Mouse (Mus musculus) intestine, embryonic 16.5 days (tissue): ENCODE results near the gene Zfp326. TPM values are rescaled to one million over a fixed set of nuclear protein-coding genes. Genes with fewer than 3 reads are reported as not detected.
A peak's percentile ranks its signal among the peaks of the same experiment; 100 is the strongest.

Experiments
- ATAC-seq: fragments of 200-750 bp; cut with Nextera tagmentation; 2 replicates; pipeline ENCODE4 v1.8.0; 2017; ENCODE audit warnings: moderate TSS enrichment, moderate library complexity
- H3K27ac ChIP-seq: fragments of 300-500 bp; sonication (generic); 2 replicates; pipeline ENCODE4 v1.5.1; 2014; ENCODE audit warnings: mild to moderate bottlenecking, low read length
- H3K27me3 ChIP-seq: fragments of 300-500 bp; sonication (generic); replicated peaks from 2 replicates; pipeline ENCODE4 v1.6.1; 2014; ENCODE audit warnings: low read length, control low read depth, mixed read lengths; ENCODE audit not compliant: control insufficient read depth, insufficient read depth
- H3K36me3 ChIP-seq: fragments of 300-500 bp; sonication (generic); 2 replicates; pipeline ENCODE4 v1.6.1; 2014; ENCODE audit warnings: low read length, control low read depth; ENCODE audit not compliant: control insufficient read depth, insufficient read depth
- H3K4me1 ChIP-seq: fragments of 300-500 bp; sonication (generic); 2 replicates; pipeline ENCODE4 v1.6.1; 2014; ENCODE audit warnings: low read length, control low read depth, mixed read lengths; ENCODE audit not compliant: control insufficient read depth, insufficient read depth
- H3K4me2 ChIP-seq: fragments of 300-500 bp; sonication (generic); 2 replicates; pipeline ENCODE4 v1.6.1; 2014; ENCODE audit warnings: low read depth, low read length, control low read depth
- H3K4me3 ChIP-seq: fragments of 300-500 bp; sonication (generic); 2 replicates; pipeline ENCODE4 v1.5.1; 2014; ENCODE audit warnings: mild to moderate bottlenecking, low read length
- H3K9ac ChIP-seq: fragments of 300-500 bp; sonication (generic); 2 replicates; pipeline ENCODE4 v1.6.1; 2014; ENCODE audit warnings: low read depth, low read length
- H3K9me3 ChIP-seq: fragments of 300-500 bp; sonication (generic); 2 replicates; pipeline ENCODE4 v1.6.1; 2016; ENCODE audit warnings: low read length, control low read depth; ENCODE audit not compliant: control insufficient read depth
- WGBS: fragments of 180-500 bp; shearing (Covaris S2); extraction: QIAGEN DNeasy Blood & Tissue Kit; methylation state at CpG from one replicate; pipeline ENCODE4 v1.1.7; 2014; 5-methylcytosine and 5-hydroxymethylcytosine counted together
- polyA plus RNA-seq: library from polyadenylated mRNA; unstranded; fragments of >200 nt; fragmentation: Nextera tagmentation; extraction: Ambion mirVana; gene quantifications from 2 replicates; pipeline ENCODE4 v1.2.1, GENCODE M21; 2015

Gene Zfp326
- polyA plus RNA-seq, 1 experiment from 2014 or later: 25.2 TPM

DNA sequence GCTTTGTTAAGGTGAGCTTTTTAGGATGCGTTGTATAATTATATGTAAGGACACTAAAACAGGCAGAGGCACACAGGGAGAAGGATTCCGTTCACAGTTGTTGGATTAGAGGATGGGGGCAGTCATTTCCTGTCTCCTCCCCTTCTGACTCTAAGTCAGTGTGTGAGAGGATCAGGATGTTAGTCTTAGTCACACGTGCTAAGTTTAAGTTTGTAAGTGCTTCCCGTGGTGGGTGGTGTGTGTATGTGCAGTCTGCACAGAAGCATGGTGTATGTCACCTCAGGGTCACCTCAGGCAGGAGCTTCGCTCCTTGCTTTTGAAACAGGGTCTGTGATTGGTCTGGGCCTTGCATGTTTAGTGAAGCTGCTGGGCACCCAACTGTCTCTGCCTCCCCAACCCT lies 35.1 kb downstream of the Zfp326 start:
- Histone ChIP-seq H3K9ac (no peak overlapping the region), H3K9me3 (no peaks in the 10 kb centered on the region), H3K4me1 (peaks cover 5% of the 10 kb centered on the region), H3K27me3 (no peaks in the 10 kb centered on the region), H3K27ac (no peak overlapping the region), H3K36me3 (peaks cover 4% of the 10 kb centered on the region), H3K4me3 (no peak overlapping the region), H3K4me2 (no peak overlapping the region)
- ATAC-seq: peak; percentile 18; the same call in 1 of the 2 replicates
- WGBS: 56% methylated on average over 5 of the region's 5 CpGs

DNA sequence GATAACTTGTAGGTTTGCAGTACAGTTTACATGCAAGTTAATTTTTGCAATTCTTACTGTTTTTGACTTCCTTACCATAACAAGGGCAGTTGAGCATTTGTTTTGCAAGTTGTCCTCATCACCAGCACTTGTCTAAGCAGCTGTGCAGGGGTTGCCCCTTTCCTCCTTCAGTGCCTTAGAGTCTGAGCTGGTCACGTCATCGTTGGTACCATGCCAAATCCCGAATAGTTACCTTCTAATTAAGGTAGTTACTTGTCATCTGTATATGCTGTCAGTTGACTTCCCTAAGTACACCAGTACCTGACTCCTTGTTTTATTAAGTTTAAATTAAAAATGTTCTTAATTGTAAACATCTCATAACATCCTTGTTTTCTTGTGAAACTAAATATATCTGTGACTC lies 41.0 kb downstream of the Zfp326 start:
- ATAC-seq: no peak
- H3K4me2 ChIP-seq: no peak overlapping the region

DNA sequence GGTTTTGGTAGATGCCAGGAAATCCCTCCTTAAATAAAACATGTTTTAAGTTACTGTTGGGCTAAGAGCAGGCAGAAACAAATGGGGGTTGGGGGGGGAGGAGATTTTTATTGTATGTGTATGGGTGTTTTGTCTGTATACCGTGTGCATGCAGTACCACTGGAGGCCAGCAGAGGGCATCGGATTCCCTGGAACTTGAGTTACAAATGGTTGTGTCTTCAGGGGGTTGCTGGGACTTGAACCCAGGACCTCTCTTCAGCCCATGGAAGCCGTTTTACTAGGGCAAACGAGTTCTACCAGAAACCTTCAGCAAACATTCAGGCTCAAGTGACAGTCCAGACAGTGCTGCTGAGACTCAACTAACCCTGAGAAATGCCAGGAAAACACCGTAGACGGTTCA lies 41.9 kb downstream of the Zfp326 start:
- H3K9ac ChIP-seq: no peak overlapping the region
- no peak overlapping the region for H3K4me3 ChIP-seq
- H3K36me3 ChIP-seq: peaks cover 6% of the 10 kb centered on the region
- no peaks in the 10 kb centered on the region for H3K4me1 ChIP-seq
- no peak overlapping the region for H3K4me2 ChIP-seq
- WGBS: 84% methylated on average over 6 of the region's 6 CpGs
- H3K27ac ChIP-seq: no peak overlapping the region
- no peak for ATAC-seq
- no peaks in the 10 kb centered on the region for H3K27me3 ChIP-seq
- H3K9me3 ChIP-seq: no peaks in the 10 kb centered on the region

More for the DNA sequence above, 41.0 kb downstream of the Zfp326 start:
- Histone ChIP-seq H3K4me1 (no peaks in the 10 kb centered on the region), H3K9me3 (no peaks in the 10 kb centered on the region), H3K27ac (no peak overlapping the region), H3K36me3 (peaks cover 6% of the 10 kb centered on the region), H3K4me3 (no peak overlapping the region), H3K27me3 (no peaks in the 10 kb centered on the region), H3K9ac (no peak overlapping the region)
- WGBS: 89% methylated on average over 3 of the region's 3 CpGs

DNA sequence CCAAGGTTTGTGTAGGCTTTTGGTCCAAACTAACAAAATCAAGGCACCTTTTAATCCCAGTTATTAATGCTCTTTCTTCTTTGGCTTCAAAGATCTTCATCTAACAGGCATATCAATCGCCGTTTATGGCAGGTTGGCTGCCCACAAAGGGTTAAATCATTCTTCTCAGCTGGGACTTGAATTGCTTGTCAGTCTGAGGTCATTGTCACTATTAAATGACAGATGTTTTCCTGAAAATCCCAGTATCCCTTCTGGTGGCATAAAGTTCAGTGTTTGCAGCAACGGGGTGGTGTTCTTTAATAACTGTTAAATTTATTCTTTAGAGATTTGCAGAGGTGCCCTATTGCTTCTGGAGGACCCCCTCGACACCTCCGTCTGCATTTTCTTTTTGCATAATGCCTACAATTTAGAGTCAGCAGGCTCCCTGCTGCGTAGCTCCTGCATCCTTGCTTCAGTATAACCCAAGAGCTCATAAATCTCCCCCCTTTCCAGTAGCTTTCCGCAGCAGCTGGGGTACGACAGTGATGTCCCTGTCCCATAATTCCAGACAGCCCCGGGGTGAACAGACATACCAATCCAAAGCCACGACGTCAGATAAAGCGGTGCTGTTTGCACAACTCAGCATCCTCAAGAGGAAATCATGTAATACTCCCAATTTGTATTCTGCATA lies 46.6 kb downstream of the Zfp326 start:
- no peaks in the 10 kb centered on the region for H3K27me3 ChIP-seq
- no peak for ATAC-seq
- WGBS: 69% methylated on average over 12 of the region's 12 CpGs

DNA sequence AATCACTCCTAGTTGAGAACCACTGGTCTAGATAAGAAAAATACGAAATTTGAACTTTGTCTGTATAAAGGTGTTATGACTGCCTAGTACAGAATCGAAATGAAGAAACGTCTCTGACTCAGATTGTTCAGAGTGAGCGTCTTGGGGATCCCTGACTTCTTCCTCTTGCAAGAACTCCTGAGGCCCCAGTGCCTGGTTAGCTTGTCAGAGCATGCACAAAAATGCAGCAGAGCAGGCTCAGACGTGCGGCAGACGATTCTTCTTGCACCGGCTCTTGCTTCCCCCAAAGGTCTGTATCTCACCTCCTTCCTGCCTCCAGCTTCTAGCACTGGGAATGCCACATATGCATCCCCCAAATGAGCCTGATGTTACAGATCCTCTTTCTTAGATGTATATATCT lies 48.0 kb downstream of the Zfp326 start:
- Histone ChIP-seq H3K36me3 (no peaks in the 10 kb centered on the region), H3K4me2 (no peak overlapping the region), H3K27ac (no peak overlapping the region), H3K4me3 (no peak overlapping the region), H3K9ac (no peak overlapping the region), H3K4me1 (no peaks in the 10 kb centered on the region), H3K9me3 (no peaks in the 10 kb centered on the region), H3K27me3 (no peaks in the 10 kb centered on the region)
- WGBS: 88% methylated on average over 8 of the region's 8 CpGs
- ATAC-seq: no peak

More for the DNA sequence above, 46.6 kb downstream of the Zfp326 start:
- no peak overlapping the region for H3K4me2 ChIP-seq
- H3K4me1 ChIP-seq: no peaks in the 10 kb centered on the region
- no peaks in the 10 kb centered on the region for H3K9me3 ChIP-seq
- no peak overlapping the region for H3K4me3 ChIP-seq
- no peaks in the 10 kb centered on the region; the same call in 1 of the 2 replicates for H3K36me3 ChIP-seq
- no peak overlapping the region for H3K9ac ChIP-seq
- H3K27ac ChIP-seq: no peak overlapping the region

DNA sequence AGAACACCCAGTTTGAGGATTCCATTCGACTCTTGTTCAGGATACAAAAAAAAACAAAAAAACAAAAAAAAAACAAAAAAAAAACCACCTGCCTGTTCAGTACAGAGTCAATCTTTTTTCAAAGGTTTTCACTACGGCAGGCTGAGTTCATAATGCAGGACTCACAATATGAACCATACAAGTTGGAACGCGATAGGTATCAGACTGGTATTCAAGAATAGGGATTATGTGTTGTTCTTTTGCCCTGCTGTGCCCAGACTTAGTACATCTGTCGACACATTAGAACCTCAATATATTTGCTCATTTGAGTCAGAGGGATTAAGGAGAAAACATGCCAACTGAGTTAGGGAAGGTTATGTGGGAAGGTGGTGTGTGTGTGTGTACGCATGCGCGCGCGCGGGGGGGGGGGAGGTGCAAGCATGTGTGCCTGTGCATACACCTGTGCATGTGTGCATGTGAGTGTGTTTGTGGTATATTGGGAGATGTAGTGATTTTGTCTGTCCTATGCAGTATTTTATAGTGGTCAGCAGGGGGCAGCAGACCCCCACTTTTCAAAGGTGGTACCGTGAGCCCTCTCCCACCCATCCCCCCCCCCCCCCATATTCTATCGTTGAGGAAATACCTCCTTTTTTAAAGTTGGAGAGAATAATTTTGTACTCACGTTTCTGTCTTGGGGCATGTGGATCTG lies 49.3 kb downstream of the Zfp326 start:
- Histone ChIP-seq H3K36me3 (no peaks in the 10 kb centered on the region), H3K9me3 (no peaks in the 10 kb centered on the region), H3K27me3 (no peaks in the 10 kb centered on the region), H3K9ac (no peak overlapping the region), H3K27ac (no peak overlapping the region), H3K4me3 (no peak overlapping the region), H3K4me1 (no peaks in the 10 kb centered on the region), H3K4me2 (no peak overlapping the region)
- 61% methylated on average over 14 of the region's 14 CpGs for WGBS
- ATAC-seq: no peak

DNA sequence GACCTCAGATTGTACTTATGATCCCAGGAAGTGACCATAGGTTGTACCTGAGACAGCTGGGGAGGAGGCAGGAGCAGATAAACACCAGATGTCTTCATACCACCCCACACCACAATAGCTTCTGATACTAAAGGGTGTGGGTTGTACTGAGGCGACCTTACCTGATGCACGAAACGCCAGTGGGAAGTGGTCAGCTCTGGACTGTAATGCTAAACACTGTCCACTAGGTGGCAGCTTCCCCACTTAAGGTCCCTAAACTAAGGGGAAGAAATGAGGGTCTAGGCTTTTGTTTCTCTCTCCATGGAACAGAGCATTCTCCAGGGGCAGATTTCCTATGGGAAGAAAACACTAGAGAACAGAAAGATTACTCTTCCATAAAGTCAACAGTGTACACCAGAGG lies 53.9 kb downstream of the Zfp326 start:
- Histone ChIP-seq H3K9ac (no peak overlapping the region), H3K27ac (no peak overlapping the region), H3K36me3 (no peaks in the 10 kb centered on the region; the same call in 1 of the 2 replicates), H3K27me3 (no peaks in the 10 kb centered on the region), H3K4me1 (no peaks in the 10 kb centered on the region), H3K4me2 (no peak overlapping the region), H3K9me3 (no peaks in the 10 kb centered on the region), H3K4me3 (no peak overlapping the region)
- 33% methylated on average over 3 of the region's 3 CpGs for WGBS
- no peak for ATAC-seq

DNA sequence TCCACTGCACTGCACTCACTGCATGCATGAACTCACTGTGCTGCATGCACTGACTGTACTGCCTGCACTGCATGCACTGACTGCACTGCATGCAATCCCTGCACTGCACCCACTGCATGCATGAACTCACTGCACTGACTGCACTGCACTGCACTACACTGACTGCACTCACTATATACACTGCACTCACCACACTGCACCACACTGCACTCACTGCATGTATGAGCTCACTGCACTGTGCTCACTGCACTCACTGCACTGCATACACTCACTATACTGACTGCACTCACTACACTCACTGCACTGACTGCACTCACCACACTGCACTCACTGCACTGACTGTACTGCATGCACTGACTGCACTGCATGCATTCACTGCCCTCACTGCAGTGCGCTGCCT lies 56.0 kb downstream of the Zfp326 start:
- no peaks in the 10 kb centered on the region for H3K27me3 ChIP-seq
- no peak overlapping the region for H3K4me2 ChIP-seq
- H3K4me1 ChIP-seq: no peaks in the 10 kb centered on the region
- H3K27ac ChIP-seq: no peak overlapping the region
- ATAC-seq: no peak
- H3K4me3 ChIP-seq: no peak overlapping the region
- 100% methylated on average over 1 of the region's 1 CpGs for WGBS
- no peaks in the 10 kb centered on the region; the same call in 1 of the 2 replicates for H3K36me3 ChIP-seq
- no peaks in the 10 kb centered on the region for H3K9me3 ChIP-seq
- no peak overlapping the region for H3K9ac ChIP-seq

DNA sequence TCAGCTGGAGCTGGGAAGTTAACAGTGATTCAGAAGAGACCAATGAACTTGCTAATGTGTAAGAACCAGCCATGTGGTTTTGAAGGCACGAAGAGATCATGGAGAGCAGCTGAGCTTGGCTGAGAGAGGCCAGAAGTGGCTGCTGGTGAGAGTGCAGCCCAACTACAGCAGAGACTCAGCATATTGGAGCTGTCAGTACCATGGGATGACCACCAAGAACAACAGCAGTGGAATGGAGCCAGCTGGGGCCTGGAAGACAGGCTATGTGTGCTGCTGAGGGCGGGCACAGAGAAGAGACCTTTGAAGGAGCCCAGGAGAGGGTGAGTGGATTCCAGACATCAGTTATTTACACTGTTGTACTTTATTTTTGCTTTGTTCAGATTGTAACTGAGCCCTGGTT lies 65.6 kb downstream of the Zfp326 start:
- no peak overlapping the region for H3K9ac ChIP-seq
- WGBS: 88% methylated on average over 2 of the region's 2 CpGs
- no peak overlapping the region for H3K4me2 ChIP-seq
- no peaks in the 10 kb centered on the region for H3K9me3 ChIP-seq
- H3K36me3 ChIP-seq: no peaks in the 10 kb centered on the region
- ATAC-seq: no peak
- H3K4me3 ChIP-seq: no peak overlapping the region
- no peaks in the 10 kb centered on the region for H3K4me1 ChIP-seq
- no peak overlapping the region for H3K27ac ChIP-seq
- H3K27me3 ChIP-seq: no peaks in the 10 kb centered on the region
